Mouse (Mus musculus): Measurements from ENCODE around the gene Timm8a2. TPM values are rescaled to one million over a fixed set of nuclear protein-coding genes. Genes with fewer than 3 reads are reported as not detected.

The Timm8a2 gene
- total and polyA plus RNA-seq, 3 experiments: 0.18 TPM; not detected in 2

DNA sequence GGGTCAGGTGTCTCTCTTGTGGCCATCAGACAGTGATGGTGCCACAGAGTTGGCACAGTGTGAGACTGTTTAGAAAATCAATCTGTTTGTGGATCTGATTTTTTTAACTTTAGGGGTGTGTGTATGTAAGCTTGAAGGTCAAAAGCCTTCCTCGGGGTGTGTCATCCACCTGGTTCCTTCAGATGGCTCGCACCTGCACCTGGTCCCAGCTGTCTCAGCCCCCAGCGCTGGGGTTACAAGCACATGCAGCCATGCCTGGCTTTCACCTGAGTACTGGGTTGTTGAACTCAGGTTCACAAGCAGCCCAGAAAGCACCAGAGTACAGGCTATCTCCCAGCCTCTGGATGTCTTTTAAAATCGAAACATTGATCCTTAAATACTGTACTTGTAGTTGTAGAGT is 40.9 kb upstream of the Timm8a2 start:
- TF ChIP-seq NELFE (IDR thresholded peaks at IDR 0.05; ENCODE audit: low read depth, low read length): no peak
- TF ChIP-seq ZKSCAN1 (IDR thresholded peaks at IDR 0.05; ENCODE audit: low read depth, low read length): no peak
- no peak for TF ChIP-seq ZMIZ1 (IDR thresholded peaks at IDR 0.05; ENCODE audit: low read depth, low read length)
- no peak for TF ChIP-seq UBTF (IDR thresholded peaks at IDR 0.05; ENCODE audit: borderline replicate concordance, insufficient read depth, low read depth, low read length)
- TF ChIP-seq POLR2A (IDR thresholded peaks at IDR 0.05; ENCODE audit: control insufficient read depth in 1 of 2, insufficient read depth in 1 of 2, low read depth in 1 of 2, low read length in 2 of 2, poor library complexity in 1 of 2): no peak
- no peak for TF ChIP-seq E2F4 (IDR thresholded peaks at IDR 0.05; ENCODE audit: borderline replicate concordance, low read depth, low read length)
- TF ChIP-seq USF2 (IDR thresholded peaks at IDR 0.05; ENCODE audit: borderline replicate concordance in 1 of 2, insufficient read depth in 1 of 2, low read depth in 1 of 2, low read length in 2 of 2): no peak
- TF ChIP-seq CHD2 (IDR thresholded peaks at IDR 0.05; ENCODE audit: low read length): no peak
- no peak for TF ChIP-seq TBP (IDR thresholded peaks at IDR 0.05; ENCODE audit: low read depth, low read length)
- TF ChIP-seq TCF12 (IDR thresholded peaks at IDR 0.05; ENCODE audit: low read depth, low read length): no peak
- no peak for TF ChIP-seq KAT2A (conservative IDR thresholded peaks at IDR 0.05; ENCODE audit: low read depth, low read length)
- no peak for DNase-seq (ENCODE audit: low read depth, low spot score)
- Histone ChIP-seq H3K9me3 (replicated peaks; ENCODE audit: insufficient read depth, low read length) (no peaks in the 10 kb centered on the region), H3K36me3 (ENCODE audit: control insufficient read depth in 1 of 2, insufficient read depth in 2 of 2, low read length in 2 of 2) (peaks cover 0 to 19% of the 10 kb centered on the region in 2 experiments; a peak in 3 of 4 replicates), H3K9ac (ENCODE audit: control insufficient read depth, low read depth, low read length, poor library complexity, severe bottlenecking) (no peak overlapping the region), H3K4me3 (ENCODE audit: control insufficient read depth in 1 of 2, insufficient read depth in 1 of 2, low read depth in 2 of 2, low read length in 2 of 2) (no peak overlapping the region), H3K27me3 (ENCODE audit: control insufficient read depth in 1 of 2, insufficient read depth in 2 of 2, low read length in 2 of 2) (no peaks in the 10 kb centered on the region), H3K4me1 (ENCODE audit: control insufficient read depth in 1 of 2, insufficient read depth in 2 of 2, low read length in 2 of 2) (peaks cover 15 to 25% of the 10 kb centered on the region in 2 experiments), H3K79me2 (ENCODE audit: control insufficient read depth, insufficient read depth, low read length, poor library complexity) (no peaks in the 10 kb centered on the region), H3K27ac (ENCODE audit: control insufficient read depth, low read depth, low read length) (no peak overlapping the region)

DNA sequence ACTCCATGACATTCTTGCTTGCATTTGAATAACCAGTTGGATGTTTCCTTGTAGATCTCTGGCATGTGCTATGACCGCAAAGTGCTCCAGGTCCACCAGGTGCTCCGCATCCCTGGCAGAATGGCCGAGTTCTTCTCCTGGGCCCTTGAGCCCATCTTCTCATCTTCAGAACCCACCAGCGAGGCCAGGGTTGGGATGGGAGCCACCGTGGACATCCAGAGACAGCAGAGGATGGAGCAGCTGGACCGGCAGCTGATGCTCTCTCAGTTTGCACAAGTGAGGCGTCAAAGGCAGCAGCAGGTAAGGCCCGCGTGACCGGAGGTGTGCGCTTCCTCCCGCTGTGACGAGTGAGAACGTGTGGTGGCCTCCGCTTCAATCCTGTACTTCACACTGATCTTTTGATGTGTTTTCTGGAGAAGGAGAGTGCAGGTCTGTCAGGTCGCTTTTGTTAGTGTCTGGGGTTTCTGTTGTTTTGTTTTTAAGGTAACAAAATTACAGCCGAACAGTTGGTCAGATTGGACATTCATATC is 40.2 kb upstream of the Timm8a2 start:
- Histone ChIP-seq H3K9me3 (replicated peaks; ENCODE audit: insufficient read depth, low read length) (no peaks in the 10 kb centered on the region), H3K4me1 (ENCODE audit: control insufficient read depth in 1 of 2, insufficient read depth in 2 of 2, low read length in 2 of 2) (peaks cover 15 to 25% of the 10 kb centered on the region in 2 experiments), H3K9ac (ENCODE audit: control insufficient read depth, low read depth, low read length, poor library complexity, severe bottlenecking) (no peak overlapping the region), H3K27ac (ENCODE audit: control insufficient read depth, low read depth, low read length) (no peak overlapping the region; the same call in 1 of the 2 replicates), H3K4me3 (ENCODE audit: control insufficient read depth in 1 of 2, insufficient read depth in 1 of 2, low read depth in 2 of 2, low read length in 2 of 2) (no peak overlapping the region), H3K36me3 (ENCODE audit: control insufficient read depth in 1 of 2, insufficient read depth in 2 of 2, low read length in 2 of 2) (peaks cover 0 to 19% of the 10 kb centered on the region in 2 experiments; a peak in 3 of 4 replicates), H3K27me3 (ENCODE audit: control insufficient read depth in 1 of 2, insufficient read depth in 2 of 2, low read length in 2 of 2) (no peaks in the 10 kb centered on the region), H3K79me2 (ENCODE audit: control insufficient read depth, insufficient read depth, low read length, poor library complexity) (no peaks in the 10 kb centered on the region)
- TF ChIP-seq ZC3H11A (IDR thresholded peaks at IDR 0.05; ENCODE audit: low read depth, low read length) (no peak), RAD21 (IDR thresholded peaks at IDR 0.05; ENCODE audit: low read depth, low read length) (no peak), USF2 (IDR thresholded peaks at IDR 0.05; ENCODE audit: borderline replicate concordance in 1 of 2, insufficient read depth in 1 of 2, low read depth in 1 of 2, low read length in 2 of 2) (no peak), ZKSCAN1 (IDR thresholded peaks at IDR 0.05; ENCODE audit: low read depth, low read length) (no peak), HCFC1 (IDR thresholded peaks at IDR 0.05; ENCODE audit: low read depth, low read length) (no peak), TAL1 (IDR thresholded peaks at IDR 0.05; ENCODE audit: low read length) (no peak), MAX (IDR thresholded peaks at IDR 0.05; ENCODE audit: low read length) (no peak), POLR2A (IDR thresholded peaks at IDR 0.05; ENCODE audit: control insufficient read depth in 1 of 2, insufficient read depth in 1 of 2, low read depth in 1 of 2, low read length in 2 of 2, poor library complexity in 1 of 2) (no peak), SMC3 (IDR thresholded peaks at IDR 0.05; ENCODE audit: low read depth, low read length) (no peak), CHD2 (IDR thresholded peaks at IDR 0.05; ENCODE audit: low read length) (no peak), MXI1 (IDR thresholded peaks at IDR 0.05; ENCODE audit: low read depth, low read length) (no peak), MEF2A (IDR thresholded peaks at IDR 0.05; ENCODE audit: extremely low read depth, insufficient replicate concordance, low read depth, low read length, poor library complexity, severe bottlenecking) (no peak)
- no peak for DNase-seq (ENCODE audit: low read depth, low spot score)

Measured in MEL (cell line).